Mouse (Mus musculus) c-Kit-positive CD71-positive TER-119-negative erythroid progenitor cells, embryonic 14.5 days (primary cell): ENCODE measurements around the gene Gm13283.
"Not testable (repeated sequence)": the region's sequence is repeated elsewhere in the genome, so short reads cannot be mapped to it uniquely, and the experiment has no call there.

Source experiments
- DNase-seq: peaks from one replicate; pipeline ENCODE4 v3.0.0-alpha.2; 2013; ENCODE audit warnings: low read depth

Gm13283 gene

DNA sequence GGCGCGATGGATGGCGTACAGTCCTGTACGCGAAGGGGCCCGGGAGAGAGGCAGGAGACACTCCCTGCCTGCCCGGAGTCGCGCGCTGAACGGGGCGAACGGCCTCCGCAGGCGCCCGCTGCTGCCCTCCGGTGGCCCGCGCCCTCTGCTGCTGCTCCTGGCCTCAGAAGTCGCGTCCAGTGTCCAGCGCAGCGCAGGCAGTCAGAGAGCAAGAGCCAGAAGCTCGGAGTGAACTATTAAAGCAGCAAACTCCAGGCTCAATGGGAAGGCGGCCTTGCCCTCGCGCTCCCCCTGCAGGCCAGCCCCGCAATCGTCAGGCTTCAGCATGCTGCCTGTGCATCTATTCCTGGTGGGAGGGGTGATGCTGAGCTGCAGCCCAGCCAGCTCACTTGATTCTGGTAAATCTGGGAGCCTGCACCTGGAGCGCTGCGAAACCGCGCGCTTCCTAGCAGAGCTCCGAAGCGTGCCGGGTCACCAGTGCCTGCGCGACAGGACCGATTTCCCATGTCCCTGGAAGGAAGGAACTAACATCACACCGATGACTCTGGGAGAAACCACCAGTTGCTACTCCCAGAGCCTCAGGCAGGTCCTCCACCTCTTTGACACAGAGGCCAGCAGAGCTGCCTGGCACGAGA lies 3.6 kb downstream of the Gm13283 start:
- DNase-seq, result not testable (repeated sequence)

DNA sequence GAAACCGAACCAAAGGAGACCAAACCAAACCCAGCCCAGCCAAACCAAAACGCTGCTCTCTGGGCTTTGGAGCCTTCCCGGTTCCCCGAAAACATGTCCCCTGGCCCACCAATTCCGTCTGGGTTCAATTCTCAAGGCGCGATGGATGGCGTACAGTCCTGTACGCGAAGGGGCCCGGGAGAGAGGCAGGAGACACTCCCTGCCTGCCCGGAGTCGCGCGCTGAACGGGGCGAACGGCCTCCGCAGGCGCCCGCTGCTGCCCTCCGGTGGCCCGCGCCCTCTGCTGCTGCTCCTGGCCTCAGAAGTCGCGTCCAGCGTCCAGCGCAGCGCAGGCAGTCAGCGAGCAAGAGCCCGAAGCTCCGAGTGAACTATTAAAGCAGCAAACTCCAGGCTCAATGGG lies 13.6 kb downstream of the Gm13283 start, which contains the start of gene Gm13290:
Gm13290 (plus strand) TSS at position 301 of the 400 bp plus-strand sequence.
- DNase-seq, result not testable (repeated sequence)

DNA sequence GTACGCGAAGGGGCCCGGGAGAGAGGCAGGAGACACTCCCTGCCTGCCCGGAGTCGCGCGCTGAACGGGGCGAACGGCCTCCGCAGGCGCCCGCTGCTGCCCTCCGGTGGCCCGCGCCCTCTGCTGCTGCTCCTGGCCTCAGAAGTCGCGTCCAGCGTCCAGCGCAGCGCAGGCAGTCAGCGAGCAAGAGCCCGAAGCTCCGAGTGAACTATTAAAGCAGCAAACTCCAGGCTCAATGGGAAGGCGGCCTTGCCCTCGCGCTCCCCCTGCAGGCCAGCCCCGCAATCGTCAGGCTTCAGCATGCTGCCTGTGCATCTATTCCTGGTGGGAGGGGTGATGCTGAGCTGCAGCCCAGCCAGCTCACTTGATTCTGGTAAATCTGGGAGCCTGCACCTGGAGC lies 16.7 kb downstream of the Gm13283 start, which contains the start of gene Gm13289:
Gm13289 (plus strand) TSS at position 301 of the 400 bp plus-strand sequence.
- DNase-seq, result not testable (repeated sequence)

DNA sequence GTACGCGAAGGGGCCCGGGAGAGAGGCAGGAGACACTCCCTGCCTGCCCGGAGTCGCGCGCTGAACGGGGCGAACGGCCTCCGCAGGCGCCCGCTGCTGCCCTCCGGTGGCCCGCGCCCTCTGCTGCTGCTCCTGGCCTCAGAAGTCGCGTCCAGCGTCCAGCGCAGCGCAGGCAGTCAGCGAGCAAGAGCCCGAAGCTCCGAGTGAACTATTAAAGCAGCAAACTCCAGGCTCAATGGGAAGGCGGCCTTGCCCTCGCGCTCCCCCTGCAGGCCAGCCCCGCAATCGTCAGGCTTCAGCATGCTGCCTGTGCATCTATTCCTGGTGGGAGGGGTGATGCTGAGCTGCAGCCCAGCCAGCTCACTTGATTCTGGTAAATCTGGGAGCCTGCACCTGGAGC lies 19.6 kb downstream of the Gm13283 start, which contains the start of gene Gm13272:
Gm13272 (plus strand) TSS at position 301 of the 400 bp plus-strand sequence.
- DNase-seq, result not testable (repeated sequence)

DNA sequence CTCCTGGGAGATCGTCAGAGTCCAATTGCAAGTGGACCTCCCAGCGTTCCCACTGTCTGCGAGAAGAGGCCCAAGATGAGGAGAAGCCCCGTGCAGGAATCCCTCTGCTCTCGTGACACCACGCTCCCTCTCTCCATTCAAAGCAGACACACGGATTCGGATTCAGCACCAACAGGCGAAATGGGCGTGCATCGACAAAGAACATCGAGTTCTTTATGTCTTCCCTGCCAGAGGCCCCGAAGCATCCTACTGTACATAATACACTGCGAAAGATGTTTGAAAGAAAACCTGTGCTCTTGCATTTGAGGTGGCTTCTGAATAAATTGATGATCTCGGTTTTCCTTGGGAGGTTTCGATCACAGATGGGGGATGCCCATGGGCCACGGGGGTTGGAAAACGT lies 20.4 kb downstream of the Gm13283 start:
- DNase-seq, result not testable (repeated sequence)

DNA sequence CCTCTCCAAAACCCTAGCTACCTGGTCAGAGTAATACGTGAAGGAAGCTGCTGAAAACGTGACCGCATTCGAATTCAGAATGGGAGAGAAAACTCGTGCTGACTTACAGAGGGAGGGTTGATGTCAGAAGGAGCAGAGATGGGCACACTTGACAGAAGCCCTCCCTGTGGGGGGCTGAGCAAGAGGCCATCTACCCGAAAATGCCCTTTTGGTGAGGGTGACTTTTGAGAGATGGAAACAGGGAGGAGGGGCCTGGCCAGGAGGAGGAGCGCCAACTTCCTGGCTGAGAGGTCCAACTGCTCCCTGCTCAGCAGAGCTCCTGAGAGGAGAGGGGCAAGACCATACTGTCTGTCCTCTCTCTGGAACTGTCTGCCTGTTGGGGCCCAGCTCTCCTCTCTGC lies 21.9 kb downstream of the Gm13283 start, which contains the start of gene Ifnz:
Ifnz (plus strand) TSS at position 301 of the 400 bp plus-strand sequence.
- DNase-seq, result not testable (repeated sequence)

DNA sequence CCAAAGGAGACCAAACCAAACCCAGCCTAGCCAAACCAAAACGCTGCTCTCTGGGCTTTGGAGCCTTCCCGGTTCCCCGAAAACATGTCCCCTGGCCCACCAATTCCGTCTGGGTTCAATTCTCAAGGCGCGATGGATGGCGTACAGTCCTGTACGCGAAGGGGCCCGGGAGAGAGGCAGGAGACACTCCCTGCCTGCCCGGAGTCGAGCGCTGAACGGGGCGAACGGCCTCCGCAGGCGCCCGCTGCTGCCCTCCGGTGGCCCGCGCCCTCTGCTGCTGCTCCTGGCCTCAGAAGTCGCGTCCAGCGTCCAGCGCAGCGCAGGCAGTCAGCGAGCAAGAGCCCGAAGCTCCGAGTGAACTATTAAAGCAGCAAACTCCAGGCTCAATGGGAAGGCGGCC lies 22.4 kb downstream of the Gm13283 start:
- not testable (repeated sequence) for DNase-seq

DNA sequence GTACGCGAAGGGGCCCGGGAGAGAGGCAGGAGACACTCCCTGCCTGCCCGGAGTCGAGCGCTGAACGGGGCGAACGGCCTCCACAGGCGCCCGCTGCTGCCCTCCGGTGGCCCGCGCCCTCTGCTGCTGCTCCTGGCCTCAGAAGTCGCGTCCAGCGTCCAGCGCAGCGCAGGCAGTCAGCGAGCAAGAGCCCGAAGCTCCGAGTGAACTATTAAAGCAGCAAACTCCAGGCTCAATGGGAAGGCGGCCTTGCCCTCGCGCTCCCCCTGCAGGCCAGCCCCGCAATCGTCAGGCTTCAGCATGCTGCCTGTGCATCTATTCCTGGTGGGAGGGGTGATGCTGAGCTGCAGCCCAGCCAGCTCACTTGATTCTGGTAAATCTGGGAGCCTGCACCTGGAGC lies 25.5 kb downstream of the Gm13283 start, which contains the start of gene Gm13276:
Gm13276 (plus strand) TSS at position 301 of the 400 bp plus-strand sequence.
- not testable (repeated sequence) for DNase-seq

DNA sequence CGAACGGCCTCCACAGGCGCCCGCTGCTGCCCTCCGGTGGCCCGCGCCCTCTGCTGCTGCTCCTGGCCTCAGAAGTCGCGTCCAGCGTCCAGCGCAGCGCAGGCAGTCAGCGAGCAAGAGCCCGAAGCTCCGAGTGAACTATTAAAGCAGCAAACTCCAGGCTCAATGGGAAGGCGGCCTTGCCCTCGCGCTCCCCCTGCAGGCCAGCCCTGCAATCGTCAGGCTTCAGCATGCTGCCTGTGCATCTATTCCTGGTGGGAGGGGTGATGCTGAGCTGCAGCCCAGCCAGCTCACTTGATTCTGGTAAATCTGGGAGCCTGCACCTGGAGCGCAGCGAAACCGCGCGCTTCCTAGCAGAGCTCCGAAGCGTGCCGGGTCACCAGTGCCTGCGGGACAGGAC lies 28.5 kb downstream of the Gm13283 start, which contains the start of gene Gm13277:
Gm13277 (plus strand) TSS at position 231 of the 400 bp plus-strand sequence.
- not testable (repeated sequence) for DNase-seq

DNA sequence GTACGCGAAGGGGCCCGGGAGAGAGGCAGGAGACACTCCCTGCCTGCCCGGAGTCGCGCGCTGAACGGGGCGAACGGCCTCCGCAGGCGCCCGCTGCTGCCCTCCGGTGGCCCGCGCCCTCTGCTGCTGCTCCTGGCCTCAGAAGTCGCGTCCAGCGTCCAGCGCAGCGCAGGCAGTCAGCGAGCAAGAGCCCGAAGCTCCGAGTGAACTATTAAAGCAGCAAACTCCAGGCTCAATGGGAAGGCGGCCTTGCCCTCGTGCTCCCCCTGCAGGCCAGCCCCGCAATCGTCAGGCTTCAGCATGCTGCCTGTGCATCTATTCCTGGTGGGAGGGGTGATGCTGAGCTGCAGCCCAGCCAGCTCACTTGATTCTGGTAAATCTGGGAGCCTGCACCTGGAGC lies 31.3 kb downstream of the Gm13283 start, which contains the start of gene Gm13278:
Gm13278 (plus strand) TSS at position 301 of the 400 bp plus-strand sequence.
- not testable (repeated sequence) for DNase-seq

DNA sequence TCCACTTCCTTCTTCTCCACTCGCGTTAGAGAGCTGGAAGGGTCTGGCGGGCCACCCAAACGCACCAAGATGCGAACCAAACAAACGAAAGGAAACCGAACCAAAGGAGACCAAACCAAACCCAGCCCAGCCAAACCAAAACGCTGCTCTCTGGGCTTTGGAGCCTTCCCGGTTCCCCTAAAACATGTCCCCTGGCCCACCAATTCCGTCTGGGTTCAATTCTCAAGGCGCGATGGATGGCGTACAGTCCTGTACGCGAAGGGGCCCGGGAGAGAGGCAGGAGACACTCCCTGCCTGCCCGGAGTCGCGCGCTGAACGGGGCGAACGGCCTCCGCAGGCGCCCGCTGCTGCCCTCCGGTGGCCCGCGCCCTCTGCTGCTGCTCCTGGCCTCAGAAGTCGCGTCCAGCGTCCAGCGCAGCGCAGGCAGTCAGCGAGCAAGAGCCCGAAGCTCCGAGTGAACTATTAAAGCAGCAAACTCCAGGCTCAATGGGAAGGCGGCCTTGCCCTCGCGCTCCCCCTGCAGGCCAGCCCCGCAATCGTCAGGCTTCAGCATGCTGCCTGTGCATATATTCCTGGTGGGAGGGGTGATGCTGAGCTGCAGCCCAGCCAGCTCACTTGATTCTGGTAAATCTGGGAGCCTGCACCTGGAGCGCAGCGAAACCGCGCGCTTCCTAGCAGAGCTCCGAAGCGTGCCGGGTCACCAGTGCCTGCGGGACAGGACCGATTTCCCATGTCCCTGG lies 34.2 kb downstream of the Gm13283 start, which contains the start of gene Gm13275:
Gm13275 (plus strand) TSS at position 552 of the 740 bp plus-strand sequence.
- not testable (repeated sequence) for DNase-seq

DNA sequence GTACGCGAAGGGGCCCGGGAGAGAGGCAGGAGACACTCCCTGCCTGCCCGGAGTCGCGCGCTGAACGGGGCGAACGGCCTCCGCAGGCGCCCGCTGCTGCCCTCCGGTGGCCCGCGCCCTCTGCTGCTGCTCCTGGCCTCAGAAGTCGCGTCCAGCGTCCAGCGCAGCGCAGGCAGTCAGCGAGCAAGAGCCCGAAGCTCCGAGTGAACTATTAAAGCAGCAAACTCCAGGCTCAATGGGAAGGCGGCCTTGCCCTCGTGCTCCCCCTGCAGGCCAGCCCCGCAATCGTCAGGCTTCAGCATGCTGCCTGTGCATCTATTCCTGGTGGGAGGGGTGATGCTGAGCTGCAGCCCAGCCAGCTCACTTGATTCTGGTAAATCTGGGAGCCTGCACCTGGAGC lies 37.2 kb downstream of the Gm13283 start, which contains the start of gene Gm13279:
Gm13279 (plus strand) TSS at position 301 of the 400 bp plus-strand sequence.
- not testable (repeated sequence) for DNase-seq

DNA sequence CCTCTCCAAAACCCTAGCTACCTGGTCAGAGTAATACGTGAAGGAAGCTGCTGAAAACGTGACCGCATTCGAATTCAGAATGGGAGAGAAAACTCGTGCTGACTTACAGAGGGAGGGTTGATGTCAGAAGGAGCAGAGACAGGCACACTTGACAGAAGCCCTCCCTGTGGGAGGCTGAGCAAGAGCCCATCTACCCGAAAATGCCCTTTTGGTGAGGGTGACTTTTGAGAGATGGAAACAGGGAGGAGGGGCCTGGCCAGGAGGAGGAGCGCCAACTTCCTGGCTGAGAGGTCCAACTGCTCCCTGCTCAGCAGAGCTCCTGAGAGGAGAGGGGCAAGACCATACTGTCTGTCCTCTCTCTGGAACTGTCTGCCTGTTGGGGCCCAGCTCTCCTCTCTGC lies 39.4 kb downstream of the Gm13283 start, which contains the start of gene Gm13285:
Gm13285 (plus strand) TSS at position 301 of the 400 bp plus-strand sequence.
- DNase-seq, result not testable (repeated sequence)

DNA sequence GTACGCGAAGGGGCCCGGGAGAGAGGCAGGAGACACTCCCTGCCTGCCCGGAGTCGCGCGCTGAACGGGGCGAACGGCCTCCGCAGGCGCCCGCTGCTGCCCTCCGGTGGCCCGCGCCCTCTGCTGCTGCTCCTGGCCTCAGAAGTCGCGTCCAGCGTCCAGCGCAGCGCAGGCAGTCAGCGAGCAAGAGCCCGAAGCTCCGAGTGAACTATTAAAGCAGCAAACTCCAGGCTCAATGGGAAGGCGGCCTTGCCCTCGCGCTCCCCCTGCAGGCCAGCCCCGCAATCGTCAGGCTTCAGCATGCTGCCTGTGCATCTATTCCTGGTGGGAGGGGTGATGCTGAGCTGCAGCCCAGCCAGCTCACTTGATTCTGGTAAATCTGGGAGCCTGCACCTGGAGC lies 43.0 kb downstream of the Gm13283 start, which contains the start of gene Gm13287:
Gm13287 (plus strand) TSS at position 301 of the 400 bp plus-strand sequence.
- not testable (repeated sequence) for DNase-seq

DNA sequence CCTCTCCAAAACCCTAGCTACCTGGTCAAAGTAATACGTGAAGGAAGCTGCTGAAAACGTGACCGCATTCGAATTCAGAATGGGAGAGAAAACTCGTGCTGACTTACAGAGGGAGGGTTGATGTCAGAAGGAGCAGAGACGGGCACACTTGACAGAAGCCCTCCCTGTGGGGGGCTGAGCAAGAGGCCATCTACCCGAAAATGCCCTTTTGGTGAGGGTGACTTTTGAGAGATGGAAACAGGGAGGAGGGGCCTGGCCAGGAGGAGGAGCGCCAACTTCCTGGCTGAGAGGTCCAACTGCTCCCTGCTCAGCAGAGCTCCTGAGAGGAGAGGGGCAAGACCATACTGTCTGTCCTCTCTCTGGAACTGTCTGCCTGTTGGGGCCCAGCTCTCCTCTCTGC lies 45.3 kb downstream of the Gm13283 start, which contains the start of gene Gm13288:
Gm13288 (plus strand) TSS at position 301 of the 400 bp plus-strand sequence.
- DNase-seq, result not testable (repeated sequence)

DNA sequence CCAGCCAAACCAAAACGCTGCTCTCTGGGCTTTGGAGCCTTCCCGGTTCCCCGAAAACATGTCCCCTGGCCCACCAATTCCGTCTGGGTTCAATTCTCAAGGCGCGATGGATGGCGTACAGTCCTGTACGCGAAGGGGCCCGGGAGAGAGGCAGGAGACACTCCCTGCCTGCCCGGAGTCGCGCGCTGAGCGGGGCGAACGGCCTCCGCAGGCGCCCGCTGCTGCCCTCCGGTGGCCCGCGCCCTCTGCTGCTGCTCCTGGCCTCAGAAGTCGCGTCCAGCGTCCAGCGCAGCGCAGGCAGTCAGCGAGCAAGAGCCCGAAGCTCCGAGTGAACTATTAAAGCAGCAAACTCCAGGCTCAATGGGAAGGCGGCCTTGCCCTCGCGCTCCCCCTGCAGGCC lies 45.8 kb downstream of the Gm13283 start:
- DNase-seq, result not testable (repeated sequence)
